Comparison of ENCODE assay signal across 8 mouse cellular contexts in the genomic region with DNA sequence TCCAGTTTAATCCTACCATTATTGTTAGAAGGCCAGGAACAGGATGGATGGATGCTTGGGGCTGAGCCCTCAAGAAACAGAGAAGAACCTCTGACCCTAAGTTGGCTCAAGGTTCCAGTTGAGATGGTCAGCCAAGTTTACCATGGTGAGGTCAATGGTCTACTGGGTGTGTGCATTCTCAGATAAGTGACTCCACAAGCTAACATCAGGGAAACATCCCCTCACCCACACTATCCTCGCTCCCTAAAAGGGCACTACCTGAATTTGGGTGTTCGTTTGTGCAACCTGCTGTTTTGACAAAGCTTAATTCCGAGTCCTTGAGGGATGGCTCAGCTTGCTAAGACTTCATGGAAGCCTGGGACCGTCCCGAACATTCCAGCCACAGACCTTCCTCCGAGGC. TPM values are rescaled to one million over a fixed set of nuclear protein-coding genes. Genes with fewer than 3 reads are reported as not detected.
DNase-seq lines count a peak whose midpoint lies in the region; ATAC-seq lines count a peak whose summit lies in the region.

No protein-coding gene starts in this region.

- H3K9ac ChIP-seq in lung, embryonic 15.5 days, result peak overlapping the region; percentile 57
- no peak overlapping the region for H3K9ac ChIP-seq in neural tube, embryonic 15.5 days (replicated peaks)

- H3K27me3 ChIP-seq in lung, embryonic 15.5 days, result no peaks in the 10 kb centered on the region
- H3K27me3 ChIP-seq in forebrain, embryonic 10.5 days (ENCODE audit: poor library complexity, severe bottlenecking), result no peaks in the 10 kb centered on the region; the same call in 1 of the 2 replicates
- H3K27me3 ChIP-seq in limb, embryonic 10.5 days (ENCODE audit: low read depth, poor library complexity, severe bottlenecking), result no peaks in the 10 kb centered on the region
- H3K27me3 ChIP-seq in neural tube, embryonic 15.5 days (replicated peaks), result peaks cover 14% of the 10 kb centered on the region

- no peaks in the 10 kb centered on the region for H3K9me3 ChIP-seq in lung, embryonic 15.5 days
- no peaks in the 10 kb centered on the region for H3K9me3 ChIP-seq in forebrain, embryonic 10.5 days
- no peaks in the 10 kb centered on the region for H3K9me3 ChIP-seq in limb, embryonic 10.5 days (replicated peaks)
- H3K9me3 ChIP-seq in neural tube, embryonic 15.5 days (replicated peaks), result no peaks in the 10 kb centered on the region

- H3K4me2 ChIP-seq in lung, embryonic 15.5 days, result peak overlapping the region; percentile 90
- H3K4me2 ChIP-seq in neural tube, embryonic 15.5 days, result peak overlapping the region; percentile 94

- no peak overlapping the region for H3K27ac ChIP-seq in lung, embryonic 15.5 days
- H3K27ac ChIP-seq in forebrain, embryonic 10.5 days, result peak overlapping the region; percentile 90
- H3K27ac ChIP-seq in limb, embryonic 10.5 days, result peak overlapping the region; percentile 89
- no peak overlapping the region for H3K27ac ChIP-seq in neural tube, embryonic 15.5 days (replicated peaks)

- no peaks in the 10 kb centered on the region for H3K36me3 ChIP-seq in lung, embryonic 15.5 days
- H3K36me3 ChIP-seq in forebrain, embryonic 10.5 days (replicated peaks), result peaks cover 18% of the 10 kb centered on the region
- H3K36me3 ChIP-seq in limb, embryonic 10.5 days, result no peaks in the 10 kb centered on the region
- no peaks in the 10 kb centered on the region for H3K36me3 ChIP-seq in neural tube, embryonic 15.5 days

- peaks cover 45% of the 10 kb centered on the region for H3K4me1 ChIP-seq in lung, embryonic 15.5 days
- H3K4me1 ChIP-seq in forebrain, embryonic 10.5 days, result peaks cover 73% of the 10 kb centered on the region
- peaks cover 56% of the 10 kb centered on the region for H3K4me1 ChIP-seq in limb, embryonic 10.5 days
- peaks cover 15% of the 10 kb centered on the region for H3K4me1 ChIP-seq in neural tube, embryonic 15.5 days

- peak overlapping the region; percentile 66 for H3K4me3 ChIP-seq in lung, embryonic 15.5 days
- peak overlapping the region; percentile 74 for H3K4me3 ChIP-seq in forebrain, embryonic 10.5 days
- H3K4me3 ChIP-seq in limb, embryonic 10.5 days, result peak overlapping the region; percentile 68
- H3K4me3 ChIP-seq in neural tube, embryonic 15.5 days (replicated peaks), result peak overlapping the region; percentile 57

- DNase-seq in lung, postnatal 14 days, result no peak
- DNase-seq in forebrain, embryonic 10.5 days (ENCODE audit: extremely low spot score, low spot score), result no peak
- DNase-seq in limb, embryonic 10.5 days (ENCODE audit: low spot score), result no peak
- no peak for DNase-seq in layer of hippocampus, adult 8-10 months (ENCODE audit: low spot score in 2 of 2)
- DNase-seq in cerebellum, postnatal 36 days, result no peak
- no peak for DNase-seq in ovary, postnatal 10 days (ENCODE audit: low spot score)

- WGBS in lung, embryonic 15.5 days, result 3% methylated on average over 6 of the region's 6 CpGs
- WGBS in forebrain, embryonic 10.5 days, result 7% methylated on average over 6 of the region's 6 CpGs
- 15% methylated on average over 6 of the region's 6 CpGs for WGBS in limb, embryonic 10.5 days
- WGBS in neural tube, embryonic 15.5 days, result 10% methylated on average over 6 of the region's 6 CpGs

- no peak for ATAC-seq in lung, embryonic 15.5 days (ENCODE audit: borderline replicate concordance, extremely low read depth, low FRiP score, low TSS enrichment)
- no peak for ATAC-seq in neural tube, embryonic 15.5 days (ENCODE audit: low FRiP score)

RNA-seq across cellular contexts. Expression of gene Kcnk5, which starts 1.3 kb away (rescaled TPM):
- 12.3 and 12.5 TPM in 2 replicates for polyA plus RNA-seq in lung, embryonic 15.5 days (2015; fragmentation: Nextera tagmentation; extraction: Ambion mirVana)
- 16.1 and 16.8 TPM in 2 replicates for polyA plus RNA-seq in forebrain, embryonic 10.5 days (2016; fragmentation: Nextera tagmentation; extraction: Ambion mirVana)
- polyA plus RNA-seq in limb, embryonic 10.5 days (2016; fragmentation: Nextera tagmentation; extraction: Ambion mirVana), result 7.3 and 8.9 TPM in 2 replicates
- 1.5 and 4.2 TPM in 2 replicates for polyA plus RNA-seq in neural tube, embryonic 15.5 days (2015; fragmentation: Nextera tagmentation; extraction: Ambion mirVana)
- under 1 TPM; 0.33 to 0.71 (median 0.48) TPM for total RNA-seq in layer of hippocampus, adult 8-10 months (2022)

RNA-seq across cellular contexts. Expression of gene Saysd1, which starts 42.0 kb away (rescaled TPM):
- 12.0 and 13.1 TPM in 2 replicates for polyA plus RNA-seq in lung, embryonic 15.5 days (2015; fragmentation: Nextera tagmentation; extraction: Ambion mirVana)
- polyA plus RNA-seq in forebrain, embryonic 10.5 days (2016; fragmentation: Nextera tagmentation; extraction: Ambion mirVana), result 10.9 and 11.9 TPM in 2 replicates
- 11.5 and 12.3 TPM in 2 replicates for polyA plus RNA-seq in limb, embryonic 10.5 days (2016; fragmentation: Nextera tagmentation; extraction: Ambion mirVana)
- 11.3 and 11.9 TPM in 2 replicates for polyA plus RNA-seq in neural tube, embryonic 15.5 days (2015; fragmentation: Nextera tagmentation; extraction: Ambion mirVana)
- 1 to 10 TPM; 4.2 to 5.9 (median 4.8) TPM for total RNA-seq in layer of hippocampus, adult 8-10 months (2022)

Comparison
In these comparisons a context has a peak if more than half of its experiments do, and no peak if none do; other contexts are left out.
1. H3K27ac ChIP-seq: peak in forebrain, embryonic 10.5 days (single experiment) and limb, embryonic 10.5 days (single experiment); none in lung, embryonic 15.5 days (single experiment) and neural tube, embryonic 15.5 days (single experiment).
2. Peak in every context shown above with its lines, with median percentiles within 50 percentile points of each other: H3K4me3 ChIP-seq.